Mouse (Mus musculus) CH12.LX (cell line): ENCODE measurements around the gene Rmi2. TPM values are rescaled to one million over a fixed set of nuclear protein-coding genes. Genes with fewer than 3 reads are reported as not detected.
A peak's percentile ranks its signal among the peaks of the same experiment; 100 is the strongest.

ENCODE experiments used
- DNase-seq: peaks from one replicate; pipeline ENCODE4 v3.0.0-alpha.2; 2013; ENCODE audit errors: extremely low read depth
- H3K27ac ChIP-seq: 2 replicates; pipeline ENCODE4 v1.5.1; 2012; ENCODE audit warnings: low read depth, mild to moderate bottlenecking, control low read depth, moderate library complexity; ENCODE audit not compliant: insufficient read depth
- H3K27me3 ChIP-seq: replicated peaks from 2 replicates; pipeline ENCODE3; 2012; ENCODE audit warnings: inconsistent platforms
- H3K36me3 ChIP-seq, 2 experiments: replicated peaks in 1 of 2; 2 replicates each; pipeline versions ENCODE3 to v1.6.1; 2012; ENCODE audit warnings: inconsistent platforms in 1 of 2, low read length in 1 of 2, mild to moderate bottlenecking in 1 of 2, mixed read lengths in 1 of 2, moderate library complexity in 1 of 2; ENCODE audit not compliant: control insufficient read depth in 1 of 2, insufficient read depth in 1 of 2
- H3K4me1 ChIP-seq, 2 experiments: 2 replicates each; pipeline ENCODE4 v1.6.1; 2012; ENCODE audit warnings: inconsistent platforms in 1 of 2, moderate library complexity in 1 of 2; ENCODE audit not compliant: insufficient read depth in 2 of 2, control insufficient read depth in 1 of 2
- H3K4me2 ChIP-seq: 2 replicates; pipeline ENCODE4 v1.6.1; 2012; ENCODE audit warnings: low read depth, mild to moderate bottlenecking, control low read depth; ENCODE audit not compliant: poor library complexity, insufficient read depth, severe bottlenecking
- H3K4me3 ChIP-seq, 3 experiments: fragments of 150-350 bp in 1 of 3; sonication (generic) in 1 of 3; replicated peaks in 1 of 3; 2 replicates each; pipeline versions ENCODE3 to v1.5.1; 2011 to 2012; ENCODE audit warnings: low read depth in 2 of 3, low read length in 2 of 3, mild to moderate bottlenecking in 2 of 3, moderate library complexity in 2 of 3, control low read depth in 1 of 3, improper control_type of control experiment in 1 of 3, inconsistent platforms in 1 of 3, mixed read lengths in 1 of 3; ENCODE audit not compliant: poor library complexity in 1 of 3
- H3K79me2 ChIP-seq: replicated peaks from 2 replicates; pipeline ENCODE4 v1.6.1; 2012; ENCODE audit warnings: mild to moderate bottlenecking, moderate library complexity; ENCODE audit not compliant: control insufficient read depth, poor library complexity, insufficient read depth, severe bottlenecking; ENCODE audit errors: extremely low read depth
- H3K9ac ChIP-seq: 2 replicates; pipeline ENCODE4 v1.6.1; 2012; ENCODE audit warnings: low read depth, mild to moderate bottlenecking, control low read depth, moderate library complexity; ENCODE audit not compliant: insufficient read depth
- H3K9me3 ChIP-seq: replicated peaks from 2 replicates; pipeline ENCODE3; 2012; ENCODE audit warnings: low read length, inconsistent platforms, mixed read lengths
- BHLHE40 ChIP-seq: IDR thresholded peaks from 2 replicates; pipeline ENCODE4 v1.6.1; 2011; ENCODE audit warnings: mild to moderate bottlenecking, low read depth, low read length, improper control_type of control experiment
- CHD2 ChIP-seq: IDR thresholded peaks from 2 replicates; pipeline ENCODE4 v1.6.1; 2011; ENCODE audit warnings: low read length, improper control_type of control experiment
- CTCF ChIP-seq, 2 experiments: IDR thresholded peaks in 1 of 2; conservative IDR thresholded peaks in 1 of 2; 2 replicates each; pipeline ENCODE4 v1.5.1; 2011 to 2012; ENCODE audit warnings: low read depth in 2 of 2, low read length in 2 of 2, improper control_type of control experiment in 1 of 2, inconsistent platforms in 1 of 2, mild to moderate bottlenecking in 1 of 2, moderate library complexity in 1 of 2
- E2F4 ChIP-seq: IDR thresholded peaks from 2 replicates; pipeline ENCODE4 v1.6.1; 2011; ENCODE audit warnings: low read depth, low read length, improper control_type of control experiment; ENCODE audit not compliant: insufficient replicate concordance
- ELF1 ChIP-seq: IDR thresholded peaks from 2 replicates; pipeline ENCODE4 v1.6.1; 2014; ENCODE audit warnings: low read depth, mild to moderate bottlenecking, inconsistent platforms, low read length, improper control_type of control experiment
- ETS1 ChIP-seq: conservative IDR thresholded peaks from 2 replicates; pipeline ENCODE4 v1.6.1; 2012; ENCODE audit warnings: low read depth, mild to moderate bottlenecking, inconsistent platforms, low read length, improper control_type of control experiment, moderate library complexity
- IRF4 ChIP-seq: IDR thresholded peaks from 2 replicates; pipeline ENCODE4 v1.6.1; 2014; ENCODE audit warnings: low read depth, mild to moderate bottlenecking, inconsistent platforms, low read length, improper control_type of control experiment
- JUN ChIP-seq: IDR thresholded peaks from 2 replicates; pipeline ENCODE4 v1.6.1; 2011; ENCODE audit warnings: low read depth, mild to moderate bottlenecking, low read length, improper control_type of control experiment, moderate library complexity; ENCODE audit not compliant: insufficient read depth
- KAT2A ChIP-seq: IDR thresholded peaks from 2 replicates; pipeline ENCODE4 v1.6.1; 2012; ENCODE audit warnings: low read length, improper control_type of control experiment, inconsistent platforms; ENCODE audit not compliant: insufficient replicate concordance
- MAFK ChIP-seq: IDR thresholded peaks from 2 replicates; pipeline ENCODE4 v1.6.1; 2011; ENCODE audit warnings: low read length, improper control_type of control experiment; ENCODE audit not compliant: insufficient replicate concordance
- MEF2A ChIP-seq: IDR thresholded peaks from 2 replicates; pipeline ENCODE4 v1.6.1; 2014; ENCODE audit warnings: low read depth, mild to moderate bottlenecking, inconsistent platforms, low read length, improper control_type of control experiment, borderline replicate concordance
- MYC ChIP-seq: IDR thresholded peaks from 2 replicates; pipeline ENCODE4 v1.6.1; 2011; ENCODE audit warnings: low read depth, mild to moderate bottlenecking, improper control_type of control experiment, low read length
- POLR2A ChIP-seq: IDR thresholded peaks from 2 replicates; pipeline ENCODE4 v1.6.1; 2011; ENCODE audit warnings: low read depth, mild to moderate bottlenecking, improper control_type of control experiment, low read length
- RAD21 ChIP-seq: IDR thresholded peaks from 2 replicates; pipeline ENCODE4 v1.6.1; 2011; ENCODE audit warnings: low read depth, mild to moderate bottlenecking, low read length, improper control_type of control experiment, moderate library complexity
- SMC3 ChIP-seq: IDR thresholded peaks from 2 replicates; pipeline ENCODE4 v1.6.1; 2011; ENCODE audit warnings: low read depth, low read length, improper control_type of control experiment
- USF2 ChIP-seq: conservative IDR thresholded peaks from 2 replicates; pipeline ENCODE4 v1.6.1; 2011; ENCODE audit warnings: low read depth, low read length, improper control_type of control experiment
- ZC3H11A ChIP-seq: IDR thresholded peaks from 2 replicates; pipeline ENCODE4 v1.6.1; 2012; ENCODE audit warnings: low read depth, mild to moderate bottlenecking, inconsistent platforms, low read length, improper control_type of control experiment
- ZKSCAN1 ChIP-seq: IDR thresholded peaks from 2 replicates; pipeline ENCODE4 v1.6.1; 2012; ENCODE audit warnings: low read depth, inconsistent platforms, low read length, improper control_type of control experiment, borderline replicate concordance
- ZNF384 ChIP-seq: IDR thresholded peaks from 2 replicates; pipeline ENCODE4 v1.6.1; 2012; ENCODE audit warnings: low read depth, low read length, improper control_type of control experiment, inconsistent platforms
- dilution Hi-C: fragments of 300-500 bp; cut with MboI; formaldehyde crosslinking; loops from 2 replicates; pipeline ENCODE4 v1.14.3; 2020; ENCODE audit warnings: low sequenced_read_pairs; ENCODE audit not compliant: extremely low pct_unique_long_range_greater_than_20kb, extremely low pct_ligation_motif_present
- in situ Hi-C: fragments of 300-500 bp; cut with MboI; formaldehyde crosslinking; loops from 3 replicates; pipeline ENCODE4 v1.14.3; 2019; ENCODE audit warnings: low sequenced_read_pairs, low pct_ligation_motif_present, low pct_unique_long_range_greater_than_20kb, mixed read lengths
- polyA plus RNA-seq: library from polyadenylated mRNA; unstranded; fragments of >175 nt; gene quantifications from 2 replicates; pipeline ENCODE4 v1.2.1, GENCODE M21; 2012; ENCODE audit warnings: low read depth; ENCODE audit not compliant: insufficient read length
- total RNA-seq, 2 experiments: library from RNA; depleted of rRNA; stranded (reverse); fragments of 300-350 nt in 1 of 2; fragments of >200 nt in 1 of 2; gene quantifications; 2 replicates each; pipeline ENCODE4 v1.2.3; 2012 to 2014

The Rmi2 gene
- total and polyA plus RNA-seq, 3 experiments = 6.8 to 13.8 (median 9.3) TPM

DNA sequence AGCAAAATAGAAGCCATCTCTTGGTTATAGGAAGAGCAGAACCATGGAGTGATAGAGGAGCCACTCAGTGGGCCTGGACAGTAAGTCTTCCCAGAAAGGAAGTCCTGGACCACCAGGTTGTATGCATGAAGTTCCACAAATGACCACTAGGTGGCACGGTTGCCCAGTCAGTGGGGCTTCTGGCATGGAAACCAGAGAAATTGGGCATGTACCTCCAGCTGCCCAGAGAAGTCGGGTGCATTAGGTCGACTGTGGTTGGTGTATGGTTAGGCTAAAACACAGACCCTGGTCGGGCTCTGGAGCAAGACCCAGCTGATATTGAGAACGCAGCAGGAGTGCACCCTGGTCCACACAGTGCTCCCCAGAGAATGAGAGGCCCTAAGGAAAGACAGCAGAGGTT, 38.8 kb downstream of the Rmi2 start (continued):
- TF ChIP-seq ZKSCAN1 (no peak), ZNF384 (no peak), MEF2A (no peak), ELF1 (peak; percentile 50), ZC3H11A (peak; percentile 93), BHLHE40 (peak; percentile 14; the same call in 1 of the 2 replicates)
- TF ChIP-seq, all 38 proteins: peak for 11

GRCm38 (mm10) chr16:10878227-10878626, 43.4 kb downstream of the Rmi2 start:
- dilution Hi-C loops (no loop called here), in situ Hi-C loops (loop anchor here (10.0 kb wide), 2 partner anchors 227 to 537 kb away; no protein-coding TSS in a partner anchor)
- no peaks in the 10 kb centered on the region for H3K79me2 ChIP-seq
- H3K9ac ChIP-seq = no peak overlapping the region
- H3K4me3 ChIP-seq = no peak overlapping the region
- no peak overlapping the region for H3K4me2 ChIP-seq
- no peaks in the 10 kb centered on the region for H3K36me3 ChIP-seq
- no peaks in the 10 kb centered on the region for H3K9me3 ChIP-seq
- TF ChIP-seq E2F4 (no peak), KAT2A (no peak), RAD21 (no peak), POLR2A (no peak), ETS1 (no peak), CHD2 (no peak)
- no peak overlapping the region for H3K27ac ChIP-seq
- H3K27me3 ChIP-seq = no peaks in the 10 kb centered on the region
- no peak for DNase-seq
- peaks cover 0 to 10% of the 10 kb centered on the region in 2 experiments; a peak in 1 of 4 replicates for H3K4me1 ChIP-seq

- H3K9ac ChIP-seq = no peak overlapping the region
- no peaks in the 10 kb centered on the region for H3K79me2 ChIP-seq
- no peak overlapping the region for H3K27ac ChIP-seq
- TF ChIP-seq ELF1 = no peak
- TF ChIP-seq ZC3H11A = peak; percentile 60
- TF ChIP-seq MAFK = no peak
- no peak for TF ChIP-seq JUN
- TF ChIP-seq SMC3 = peak; percentile 85
- TF ChIP-seq IRF4 = no peak
- TF ChIP-seq RAD21 = no peak; the same call in none of the 2 replicates
- TF ChIP-seq USF2 = no peak
- peak; percentile 96 to 98 for TF ChIP-seq CTCF (conservative IDR thresholded peaks at IDR 0.05 in 1 of 2, IDR thresholded peaks at IDR 0.05 in 1 of 2; ENCODE audit: low read depth in 2 of 2, low read length in 2 of 2)
- TF ChIP-seq MYC = peak; percentile 64; the same call in 1 of the 2 replicates
- H3K27me3 ChIP-seq = no peaks in the 10 kb centered on the region
- no peaks in the 10 kb centered on the region for H3K36me3 ChIP-seq
- H3K4me2 ChIP-seq = no peak overlapping the region
- in situ Hi-C loops = loop anchor here (10.0 kb wide), 2 partner anchors 225 to 535 kb away; no protein-coding TSS in a partner anchor
- DNase-seq = peak; percentile 86
- H3K9me3 ChIP-seq = no peaks in the 10 kb centered on the region
- dilution Hi-C loops = no loop called here
- H3K4me3 ChIP-seq = no peak overlapping the region
- H3K4me1 ChIP-seq = peaks cover 0 to 5% of the 10 kb centered on the region in 2 experiments; a peak in 1 of 4 replicates
Measured at GRCm38 (mm10) chr16:10879467-10879866, 44.6 kb downstream of the Rmi2 start.
